Mouse (Mus musculus) layer of hippocampus, adult 9-10 months (tissue): ENCODE measurements around the gene Dnase2b.

Experiments
- DNase-seq: peaks from one replicate; pipeline ENCODE4 v3.0.0; 2022; ENCODE audit warnings: low spot score

The Dnase2b gene

DNA sequence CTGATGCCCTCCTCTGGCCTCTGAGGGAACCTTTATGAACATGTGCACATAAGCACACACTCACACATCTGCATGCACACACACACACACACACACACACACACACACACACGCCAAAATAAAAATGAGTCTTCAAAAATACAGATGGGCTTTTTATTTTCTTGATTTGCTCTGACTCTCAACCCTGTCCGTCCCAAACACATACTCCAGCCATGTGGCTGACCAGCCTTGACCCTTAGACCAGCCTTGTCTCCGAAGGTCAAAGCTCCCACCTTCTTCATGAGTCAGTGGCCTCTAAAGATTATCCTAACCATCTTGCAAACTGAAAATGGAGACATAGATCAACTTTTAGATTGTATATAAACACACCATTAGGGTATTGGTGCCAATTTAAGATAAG, 45.8 kb downstream of the Dnase2b start:
- DNase-seq: no peak

DNA sequence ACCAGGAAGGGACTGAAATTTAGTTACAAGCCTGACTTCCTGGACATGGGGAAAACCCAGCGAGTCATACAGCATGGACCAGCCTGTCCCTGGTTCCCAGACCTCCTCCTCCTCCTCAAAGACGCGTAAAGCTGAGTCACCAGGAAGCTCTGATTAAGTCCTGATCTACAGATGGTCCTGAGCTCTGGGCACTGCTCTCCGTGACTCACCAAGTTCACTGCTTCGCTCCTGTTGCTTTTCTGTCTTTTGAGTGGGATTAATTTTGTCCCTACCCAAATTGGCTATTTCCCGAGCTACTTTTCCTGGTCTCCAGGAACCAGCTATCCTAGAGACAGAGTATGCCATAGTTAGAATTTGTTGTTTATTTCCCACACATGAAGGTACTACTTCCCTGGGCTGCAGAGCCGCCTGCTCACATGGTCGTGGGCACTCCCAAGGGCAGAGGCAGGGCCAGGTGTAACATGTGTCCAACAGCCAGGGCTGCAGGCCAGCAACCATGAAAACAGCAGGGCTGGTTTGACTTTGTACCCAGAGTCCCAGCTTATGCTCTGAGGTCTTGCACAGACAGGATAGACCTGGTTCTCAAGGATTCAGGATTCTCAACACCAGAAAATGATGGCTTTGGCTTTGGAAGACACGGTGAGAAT, 47.4 kb downstream of the Dnase2b start:
- DNase-seq: no peak

DNA sequence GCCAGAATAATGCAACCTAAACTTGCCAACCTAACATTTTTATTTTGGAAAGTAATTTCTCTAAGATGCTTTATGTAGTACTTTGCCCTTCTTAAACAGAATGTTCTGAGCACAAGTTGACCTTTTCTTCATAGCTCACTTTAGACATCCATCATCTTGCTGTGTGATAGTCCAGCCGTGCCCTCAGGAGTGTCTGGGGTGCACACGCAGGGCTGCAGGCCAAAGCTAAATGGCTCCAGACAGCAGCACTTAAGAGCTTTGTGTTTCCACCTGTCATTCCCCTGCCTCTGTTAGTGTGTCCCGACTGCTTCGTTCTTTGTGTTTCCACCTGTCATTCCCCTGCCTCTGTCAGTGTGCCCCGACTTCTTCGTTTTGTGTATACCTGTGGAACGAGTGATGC, 48.0 kb downstream of the Dnase2b start:
- DNase-seq: no peak

DNA sequence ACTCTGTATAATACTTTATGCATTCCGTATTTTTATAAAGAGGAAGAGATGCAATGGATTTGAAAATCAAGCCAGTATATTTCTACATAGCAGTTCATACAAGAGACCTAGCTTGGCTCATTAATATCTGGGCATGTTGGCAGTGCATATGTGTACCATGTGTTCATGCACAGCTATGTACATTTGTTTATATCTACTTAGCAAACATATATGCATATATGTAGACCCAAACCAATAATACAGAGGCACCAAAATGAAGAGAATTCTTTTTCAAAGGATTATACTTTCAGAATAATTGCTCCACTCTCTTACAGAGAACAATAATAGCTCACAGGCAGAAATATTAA, 50.4 kb downstream of the Dnase2b start:
- DNase-seq: no peak

DNA sequence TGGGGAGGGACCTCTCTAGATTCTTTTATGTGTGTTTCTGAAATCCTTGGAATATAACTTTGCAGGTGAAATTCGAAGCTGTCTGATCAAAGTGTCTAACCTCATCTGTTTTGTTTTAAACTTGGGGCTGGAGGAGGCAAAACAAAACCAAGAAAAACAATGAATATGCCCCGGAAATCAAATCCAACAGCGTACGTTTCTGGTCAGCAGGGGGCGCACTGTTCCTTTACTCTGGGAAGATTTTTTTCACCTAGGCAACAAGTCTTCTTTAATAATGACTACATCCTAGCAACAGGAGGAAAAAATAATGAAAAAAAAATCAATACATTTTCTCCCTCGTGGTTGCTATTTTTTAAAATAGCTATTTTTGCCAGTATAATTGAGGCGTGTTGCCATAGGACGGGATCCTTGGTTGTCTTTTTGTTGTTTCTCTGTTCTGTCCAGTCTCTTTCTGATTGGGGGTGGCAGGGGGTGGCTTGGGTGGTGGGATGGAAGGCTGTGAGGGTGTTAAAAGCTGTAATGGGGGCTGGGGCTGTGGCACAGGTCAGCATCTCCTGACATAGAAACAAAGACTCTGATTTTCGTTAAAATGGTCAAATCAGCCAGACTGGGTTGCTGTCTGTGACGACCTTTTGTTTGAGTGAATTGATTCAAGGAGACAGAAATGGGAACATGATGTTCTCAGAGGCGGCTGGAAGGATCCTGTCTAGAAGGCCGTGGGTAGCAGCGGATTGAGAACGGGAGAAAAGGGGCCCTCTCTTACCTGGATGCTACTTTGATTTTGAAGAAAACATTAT, 50.9 kb downstream of the Dnase2b start:
- peak; percentile 88 for DNase-seq

DNA sequence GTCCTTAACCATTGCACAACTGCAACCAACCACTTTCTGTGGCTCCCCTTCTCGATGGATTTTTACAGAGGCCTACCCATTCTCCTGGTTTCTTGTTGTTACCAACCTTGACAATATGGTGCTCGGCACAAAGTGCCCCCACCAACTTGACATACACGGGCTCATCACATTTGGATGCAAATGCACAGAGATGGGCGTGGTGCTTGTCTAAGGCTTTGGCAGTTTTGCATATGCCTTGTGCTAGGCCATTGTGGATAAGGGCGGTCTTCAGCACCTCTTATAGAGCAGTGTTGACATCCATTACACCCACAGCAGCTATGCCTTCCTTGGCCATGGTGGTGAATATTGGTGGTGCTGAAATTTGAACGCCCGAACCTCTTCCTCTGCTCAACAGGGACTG, 52.5 kb downstream of the Dnase2b start:
- no peak for DNase-seq

DNA sequence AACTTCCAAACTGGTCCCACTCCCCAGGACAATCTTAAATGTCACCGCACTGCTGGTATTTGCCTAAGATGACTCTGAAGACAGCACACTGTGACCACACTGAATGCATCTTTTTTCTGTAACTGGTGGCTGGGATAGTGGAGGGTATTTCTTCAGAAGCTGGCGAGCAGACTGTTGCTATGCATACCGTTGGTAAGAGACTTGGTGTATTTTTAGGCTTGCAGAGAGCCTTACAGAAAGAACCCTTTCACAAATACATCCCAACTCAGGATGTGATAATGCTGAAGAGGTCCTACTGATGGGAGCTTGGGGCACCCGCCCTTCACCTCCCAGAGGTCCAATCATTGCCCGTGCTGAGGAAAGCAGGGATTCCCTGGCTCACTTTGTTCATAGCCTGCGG, 57.9 kb downstream of the Dnase2b start:
- DNase-seq: no peak

DNA sequence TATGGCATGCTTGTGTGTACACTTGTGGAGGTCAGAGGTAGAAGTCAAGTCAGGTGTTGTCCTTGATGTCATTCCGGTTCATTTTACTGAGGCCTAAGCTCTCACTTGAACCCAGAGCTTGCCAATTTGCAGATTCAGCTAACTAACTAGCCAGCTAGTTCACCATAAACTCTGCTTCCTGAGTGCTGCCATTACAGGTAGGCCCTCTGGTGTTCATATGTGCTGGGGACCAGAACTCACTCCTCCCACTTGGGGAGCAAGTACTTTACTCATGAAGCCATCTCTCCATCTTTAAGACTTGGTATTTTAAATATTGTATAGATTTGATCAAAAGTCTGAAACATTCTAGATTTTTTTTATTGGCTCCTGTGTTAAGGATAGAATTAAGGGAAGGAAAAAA, 58.8 kb downstream of the Dnase2b start:
- no peak for DNase-seq

DNA sequence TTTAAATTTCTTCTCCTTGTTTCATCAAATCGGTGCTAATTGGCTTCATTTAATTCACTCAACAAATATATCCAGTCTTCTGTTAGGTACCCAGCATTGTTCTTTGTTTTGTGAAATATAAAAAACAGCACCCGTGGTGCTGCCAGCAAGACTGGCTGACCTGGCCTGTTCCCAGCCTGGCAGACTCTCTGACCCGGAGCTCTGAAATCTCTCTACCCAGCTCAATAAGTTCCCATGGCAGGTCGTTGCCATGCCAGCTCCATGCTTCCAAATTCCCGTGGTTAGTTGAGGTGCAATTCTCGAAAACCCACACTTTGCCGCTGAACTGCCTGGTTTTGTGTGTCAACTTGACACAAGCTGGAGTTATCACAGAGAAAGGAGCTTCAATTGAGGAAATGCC, 60.6 kb downstream of the Dnase2b start:
- DNase-seq: no peak

DNA sequence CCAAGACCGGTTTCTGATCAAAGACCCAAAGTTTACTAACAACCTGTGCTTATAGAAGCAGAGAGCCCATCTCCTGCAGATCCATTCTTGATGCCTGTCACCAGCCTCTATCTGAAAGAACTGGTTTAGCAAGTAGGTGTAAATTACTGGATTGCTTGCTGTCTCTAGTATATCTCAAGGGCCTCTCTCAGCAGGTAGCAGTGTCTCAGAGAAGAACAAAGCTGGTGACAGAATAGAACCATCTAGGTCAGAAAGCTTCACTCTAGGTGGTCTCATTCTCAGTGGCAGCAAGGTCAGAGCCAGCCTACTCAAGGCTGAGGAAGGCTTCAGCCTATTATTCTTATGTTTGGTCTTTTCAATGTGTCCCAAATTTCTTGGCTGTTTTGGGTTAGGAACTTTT, 71.8 kb downstream of the Dnase2b start:
- DNase-seq: no peak

DNA sequence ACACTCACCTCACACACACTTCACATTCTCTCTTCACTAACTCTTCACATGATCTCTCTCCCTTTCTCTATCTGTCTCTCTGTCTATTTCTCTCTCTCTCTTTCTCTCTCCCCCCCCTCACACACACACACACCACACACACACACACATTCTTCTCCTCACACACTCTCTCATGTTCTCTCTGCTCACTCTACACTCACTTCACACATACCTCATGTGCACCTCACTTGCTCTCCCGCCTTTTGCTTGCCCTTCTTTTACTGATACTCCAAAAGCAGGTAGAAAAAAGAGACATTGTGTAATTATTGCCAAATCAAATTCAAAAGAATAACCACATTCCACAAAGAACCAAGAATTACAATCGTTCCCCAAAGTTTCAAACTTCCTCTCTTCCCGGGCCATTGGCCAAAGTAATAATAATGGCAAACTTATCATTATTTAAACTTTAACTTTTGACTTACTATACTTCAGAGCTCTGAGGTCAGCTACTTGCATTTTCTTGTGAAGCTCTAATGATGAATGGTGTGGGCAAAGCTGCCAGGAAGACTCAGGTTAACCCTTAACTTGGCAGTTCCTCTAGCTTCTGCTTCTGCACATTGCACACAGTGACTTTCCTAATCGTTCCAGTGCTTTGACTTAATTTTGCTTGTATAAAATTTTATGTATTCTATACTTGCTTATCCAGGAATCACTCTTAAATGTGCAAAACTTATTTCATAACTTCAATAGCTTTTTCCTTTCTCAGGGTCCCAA, 74.7 kb downstream of the Dnase2b start:
- DNase-seq: no peak

DNA sequence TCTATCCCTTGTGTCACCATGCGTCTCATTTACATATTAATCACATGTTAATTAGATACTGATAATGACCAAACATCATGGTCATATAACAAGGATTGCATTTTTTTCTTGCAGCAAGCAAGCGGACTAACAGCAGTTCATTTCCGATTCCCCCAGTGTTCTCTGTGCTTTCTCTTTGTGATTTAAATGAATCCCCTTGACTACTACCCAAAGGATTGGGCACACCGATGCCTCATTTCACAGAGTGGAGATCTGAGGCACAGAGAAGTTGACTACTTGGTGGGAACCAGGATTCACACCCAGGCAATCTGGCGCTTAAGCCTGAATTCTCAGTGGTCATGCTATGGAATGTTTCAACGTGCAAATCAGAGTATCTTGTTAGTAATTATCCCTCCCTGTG, 80.4 kb downstream of the Dnase2b start:
- DNase-seq: no peak
